Mouse (Mus musculus) liver, adult 2 months (tissue): ENCODE measurements around the gene Mrnip.

ENCODE experiments used
- CTCF ChIP-seq: fragments of 200-500 bp; IDR thresholded peaks from 2 replicates; pipeline ENCODE4 v1.5.1; 2011; ENCODE audit warnings: low read depth, low read length, control low read depth
- POLR2A ChIP-seq: fragments of 200-500 bp; IDR thresholded peaks from 2 replicates; pipeline ENCODE4 v1.6.1; 2011; ENCODE audit warnings: low read length, control low read depth; ENCODE audit not compliant: insufficient read depth; ENCODE audit errors: extremely low read depth

DNA sequence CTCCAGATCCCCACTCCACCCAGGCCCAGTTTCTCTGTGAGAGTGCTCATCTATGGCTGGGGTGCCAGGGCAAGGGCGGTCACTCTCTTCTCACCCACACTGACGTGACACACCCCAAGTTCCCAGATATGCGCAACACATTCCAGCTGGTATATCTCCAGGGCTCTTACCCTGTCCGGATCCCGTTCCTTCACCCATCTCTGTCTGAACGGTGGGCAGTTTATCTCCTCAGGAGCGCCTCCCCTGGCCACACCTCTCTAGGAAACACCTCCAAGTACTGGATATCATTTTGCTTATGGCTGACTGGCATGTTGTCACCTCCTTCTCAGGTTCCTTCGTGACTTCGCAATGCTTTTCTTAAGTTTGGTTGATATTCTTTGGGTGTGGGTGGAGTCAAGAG is 41.4 kb downstream of the Mrnip start:
- no peak for TF ChIP-seq CTCF
- no peak for TF ChIP-seq POLR2A
